Mouse (Mus musculus): Measurements from ENCODE around the gene Dlat. TPM values are rescaled to one million over a fixed set of nuclear protein-coding genes. Genes with fewer than 3 reads are reported as not detected.
"Not testable (repeated sequence)": the region's sequence is repeated elsewhere in the genome, so short reads cannot be mapped to it uniquely, and the experiment has no call there.

The Dlat gene
- polyA plus RNA-seq, 1 experiment: 42.1 TPM

DNA sequence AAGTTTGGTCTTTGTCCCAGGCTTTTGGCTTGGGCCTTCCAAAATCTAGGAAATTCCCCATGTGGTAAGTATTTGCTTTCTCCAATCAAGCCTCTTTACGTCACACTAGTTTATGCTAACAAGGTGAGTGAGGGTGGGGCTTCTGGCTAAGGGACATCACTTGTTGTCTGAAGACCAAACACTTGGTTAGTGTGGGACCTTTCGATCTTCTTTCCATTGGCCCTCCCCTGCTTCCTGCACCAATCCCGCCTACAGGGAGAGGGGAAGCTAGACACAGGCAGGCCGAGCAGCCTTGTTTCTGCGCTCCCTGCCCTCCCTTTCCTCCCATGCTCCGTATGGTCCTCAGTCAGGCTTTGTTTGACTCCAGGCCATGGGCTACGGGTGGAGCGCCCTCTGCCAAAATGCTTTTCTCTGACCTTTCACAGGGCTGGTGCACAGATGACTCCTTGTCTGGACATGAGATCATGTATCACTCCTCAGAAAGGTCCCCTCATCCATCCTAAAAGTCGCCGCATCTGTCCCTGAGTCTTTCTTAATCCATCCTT lies 12.7 kb downstream of the Dlat start:
- no peaks in the 10 kb centered on the region for H3K79me3 ChIP-seq (ENCODE audit: low read depth)
- H3K79me2 ChIP-seq (ENCODE audit: control insufficient read depth, insufficient read depth): no peaks in the 10 kb centered on the region
- H3K27me3 ChIP-seq (ENCODE audit: control insufficient read depth, insufficient read depth, insufficient read length): no peaks in the 10 kb centered on the region
- H3K36me3 ChIP-seq (ENCODE audit: control insufficient read depth, insufficient read depth): peaks cover 92% of the 10 kb centered on the region
- no peak overlapping the region for H3ac ChIP-seq (ENCODE audit: control insufficient read depth, insufficient read length, low read depth)
- no peak for TF ChIP-seq MYOG (IDR thresholded peaks at IDR 0.05; ENCODE audit: control insufficient read depth, extremely low read depth, insufficient read length)
- TF ChIP-seq CTCF (IDR thresholded peaks at IDR 0.05; ENCODE audit: control insufficient read depth, insufficient read depth, insufficient read length): no peak
- TF ChIP-seq USF1 (IDR thresholded peaks at IDR 0.05; ENCODE audit: low read depth): no peak
- TF ChIP-seq CEBPB (IDR thresholded peaks at IDR 0.05; ENCODE audit: low read depth): no peak
- no peak for TF ChIP-seq MYOD1 (IDR thresholded peaks at IDR 0.05; ENCODE audit: control insufficient read depth, insufficient read length, low read depth)
- TF ChIP-seq FOSL1 (IDR thresholded peaks at IDR 0.05; ENCODE audit: insufficient read depth, low read length, poor library complexity, severe bottlenecking): no peak
- TF ChIP-seq MAX (IDR thresholded peaks at IDR 0.05): no peak
- no peak overlapping the region for H3K4me3 ChIP-seq (ENCODE audit: insufficient read depth, poor library complexity, severe bottlenecking)

- Histone ChIP-seq H3K36me3 (ENCODE audit: control insufficient read depth, insufficient read depth) (peaks cover 45% of the 10 kb centered on the region), H3K27me3 (ENCODE audit: control insufficient read depth, insufficient read depth, insufficient read length) (no peaks in the 10 kb centered on the region), H3K4me3 (ENCODE audit: insufficient read depth, poor library complexity, severe bottlenecking) (no peak overlapping the region), H3K79me2 (ENCODE audit: control insufficient read depth, insufficient read depth) (no peaks in the 10 kb centered on the region), H3K79me3 (ENCODE audit: low read depth) (no peaks in the 10 kb centered on the region), H3ac (ENCODE audit: control insufficient read depth, insufficient read length, low read depth) (no peak overlapping the region)
- TF ChIP-seq FOSL1 (IDR thresholded peaks at IDR 0.05; ENCODE audit: insufficient read depth, low read length, poor library complexity, severe bottlenecking) (no peak), CEBPB (IDR thresholded peaks at IDR 0.05; ENCODE audit: low read depth) (no peak), MYOG (IDR thresholded peaks at IDR 0.05; ENCODE audit: control insufficient read depth, extremely low read depth, insufficient read length) (no peak)
These were observed 25.3 kb downstream of the Dlat start for GRCm38 (mm10) chr9:50634270-50634669.

DNA sequence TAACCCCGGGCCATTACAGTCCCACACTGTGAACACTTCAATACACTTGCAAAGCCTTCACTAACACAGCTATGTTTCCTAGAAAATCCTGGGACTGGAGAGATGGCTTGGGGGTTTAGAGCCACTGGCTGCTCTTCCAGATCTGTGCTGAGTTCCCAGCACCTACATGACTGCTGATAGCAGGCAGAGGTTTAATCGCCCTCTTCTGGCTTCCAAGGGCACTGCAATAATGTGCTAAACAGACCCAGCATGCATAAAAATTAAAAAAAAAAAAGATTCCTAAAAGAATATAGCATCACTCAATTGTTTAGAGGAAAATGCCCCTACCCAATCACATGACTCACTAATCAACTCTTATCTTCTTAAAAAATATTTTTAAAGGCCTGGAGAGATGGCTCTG lies 26.5 kb downstream of the Dlat start:
- Histone ChIP-seq H3ac (ENCODE audit: control insufficient read depth, insufficient read length, low read depth) (no peak overlapping the region), H3K36me3 (ENCODE audit: control insufficient read depth, insufficient read depth) (peaks cover 34% of the 10 kb centered on the region), H3K79me2 (ENCODE audit: control insufficient read depth, insufficient read depth) (no peaks in the 10 kb centered on the region), H3K27me3 (ENCODE audit: control insufficient read depth, insufficient read depth, insufficient read length) (no peaks in the 10 kb centered on the region), H3K79me3 (ENCODE audit: low read depth) (no peaks in the 10 kb centered on the region), H3K4me3 (ENCODE audit: insufficient read depth, poor library complexity, severe bottlenecking) (no peak overlapping the region)
- TF ChIP-seq CTCF (IDR thresholded peaks at IDR 0.05; ENCODE audit: control insufficient read depth, insufficient read depth, insufficient read length) (no peak), MAX (IDR thresholded peaks at IDR 0.05) (no peak), MYOG (IDR thresholded peaks at IDR 0.05; ENCODE audit: control insufficient read depth, extremely low read depth, insufficient read length) (no peak), USF1 (IDR thresholded peaks at IDR 0.05; ENCODE audit: low read depth) (no peak), CEBPB (IDR thresholded peaks at IDR 0.05; ENCODE audit: low read depth) (no peak), MYOD1 (IDR thresholded peaks at IDR 0.05; ENCODE audit: control insufficient read depth, insufficient read length, low read depth) (no peak), FOSL1 (IDR thresholded peaks at IDR 0.05; ENCODE audit: insufficient read depth, low read length, poor library complexity, severe bottlenecking) (no peak)

DNA sequence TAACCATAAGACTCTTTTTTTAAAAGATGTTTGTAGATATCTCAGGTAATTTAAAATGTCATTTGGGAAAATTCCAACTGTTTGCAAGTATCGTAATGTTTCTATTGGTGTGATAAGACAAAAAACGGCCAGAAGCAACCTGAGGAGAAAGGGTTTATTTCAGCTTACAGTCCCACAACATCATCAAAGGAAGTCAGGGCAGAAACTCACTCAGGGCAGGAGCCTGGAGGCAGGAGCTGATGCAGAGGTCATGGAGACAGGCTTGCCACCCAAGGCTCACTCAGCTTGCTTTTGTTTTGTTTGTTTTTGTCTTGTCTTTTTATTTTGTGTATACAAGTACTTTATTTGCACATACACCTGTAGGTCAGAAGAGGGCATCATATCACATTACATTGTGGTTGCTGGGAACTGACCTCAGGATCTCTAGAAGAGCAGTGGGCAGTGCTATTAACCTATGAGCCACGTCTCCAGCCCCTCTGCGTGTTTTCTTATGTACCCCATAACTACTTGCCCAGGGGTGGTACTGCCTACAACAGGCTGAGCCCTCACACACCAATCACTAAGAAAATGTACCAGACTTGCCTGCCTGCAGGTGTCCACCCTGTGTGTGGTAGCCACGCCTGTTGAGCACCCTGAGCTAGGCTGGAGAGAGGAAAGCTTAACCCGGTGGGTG lies 27.4 kb downstream of the Dlat start:
- Histone ChIP-seq H3K4me3 (ENCODE audit: insufficient read depth, poor library complexity, severe bottlenecking) (no peak overlapping the region), H3ac (ENCODE audit: control insufficient read depth, insufficient read length, low read depth) (no peak overlapping the region), H3K79me3 (ENCODE audit: low read depth) (no peaks in the 10 kb centered on the region), H3K79me2 (ENCODE audit: control insufficient read depth, insufficient read depth) (no peaks in the 10 kb centered on the region), H3K36me3 (ENCODE audit: control insufficient read depth, insufficient read depth) (peaks cover 25% of the 10 kb centered on the region), H3K27me3 (ENCODE audit: control insufficient read depth, insufficient read depth, insufficient read length) (no peaks in the 10 kb centered on the region)
- no peak for TF ChIP-seq CEBPB (IDR thresholded peaks at IDR 0.05; ENCODE audit: low read depth)
- TF ChIP-seq MYOG (IDR thresholded peaks at IDR 0.05; ENCODE audit: control insufficient read depth, extremely low read depth, insufficient read length): no peak

DNA sequence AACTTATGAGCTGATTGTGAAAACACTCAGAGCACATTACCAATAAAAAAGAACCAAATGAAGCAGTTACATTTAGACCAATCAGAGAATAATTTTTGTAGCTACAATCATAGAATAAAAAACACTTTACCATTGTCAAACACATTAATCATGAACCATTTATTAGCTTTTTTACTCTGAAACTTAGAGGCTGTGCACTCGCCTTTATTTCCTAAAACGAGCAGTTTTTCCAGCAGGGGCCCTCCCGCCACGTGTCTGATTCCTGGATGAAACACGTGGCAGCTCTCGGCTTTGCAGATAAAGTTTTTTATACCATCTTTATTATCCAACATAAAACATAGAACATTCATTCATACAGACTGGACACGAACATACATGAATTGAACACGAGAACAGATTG lies 28.7 kb downstream of the Dlat start:
- H3K27me3 ChIP-seq (ENCODE audit: control insufficient read depth, insufficient read depth, insufficient read length); H3K4me3 ChIP-seq (ENCODE audit: insufficient read depth, poor library complexity, severe bottlenecking); H3ac ChIP-seq (ENCODE audit: control insufficient read depth, insufficient read length, low read depth); H3K79me3 ChIP-seq (ENCODE audit: low read depth); H3K79me2 ChIP-seq (ENCODE audit: control insufficient read depth, insufficient read depth): not testable (repeated sequence)
- H3K36me3 ChIP-seq (ENCODE audit: control insufficient read depth, insufficient read depth): peaks cover 14% of the 10 kb centered on the region

- peaks cover 29% of the 10 kb centered on the region for H3K36me3 ChIP-seq (ENCODE audit: control insufficient read depth, insufficient read depth)
- H3K79me3 ChIP-seq (ENCODE audit: low read depth): peaks cover 30% of the 10 kb centered on the region
- peaks cover 42% of the 10 kb centered on the region for H3K79me2 ChIP-seq (ENCODE audit: control insufficient read depth, insufficient read depth)
- no peak overlapping the region for H3ac ChIP-seq (ENCODE audit: control insufficient read depth, insufficient read length, low read depth)
- H3K27me3 ChIP-seq (ENCODE audit: control insufficient read depth, insufficient read depth, insufficient read length): no peaks in the 10 kb centered on the region
- TF ChIP-seq FOSL1 (IDR thresholded peaks at IDR 0.05; ENCODE audit: insufficient read depth, low read length, poor library complexity, severe bottlenecking): no peak
- TF ChIP-seq CEBPB (IDR thresholded peaks at IDR 0.05; ENCODE audit: low read depth): no peak
- TF ChIP-seq MAX (IDR thresholded peaks at IDR 0.05): no peak
- TF ChIP-seq MYOG (IDR thresholded peaks at IDR 0.05; ENCODE audit: control insufficient read depth, extremely low read depth, insufficient read length): no peak
- no peak for TF ChIP-seq USF1 (IDR thresholded peaks at IDR 0.05; ENCODE audit: low read depth)
- TF ChIP-seq CTCF (IDR thresholded peaks at IDR 0.05; ENCODE audit: control insufficient read depth, insufficient read depth, insufficient read length): no peak
- TF ChIP-seq MYOD1 (IDR thresholded peaks at IDR 0.05; ENCODE audit: control insufficient read depth, insufficient read length, low read depth): no peak
- peak overlapping the region; percentile 78 for H3K4me3 ChIP-seq (ENCODE audit: insufficient read depth, poor library complexity, severe bottlenecking)
These were observed 41.7 kb downstream of the Dlat start for GRCm38 (mm10) chr9:50617794-50618330.
